Mouse (Mus musculus) hindbrain, embryonic 11.5 days (tissue): Measurements from ENCODE around the gene Eya2. TPM values are rescaled to one million over a fixed set of nuclear protein-coding genes. Genes with fewer than 3 reads are reported as not detected.

ENCODE experiments used
- ATAC-seq: fragments of 200-750 bp; cut with Nextera tagmentation; 2 replicates; pipeline ENCODE4 v1.8.0; 2017; ENCODE audit warnings: mild to moderate bottlenecking, moderate TSS enrichment, moderate library complexity; ENCODE audit not compliant: low FRiP score
- DNase-seq: peaks from one replicate; pipeline ENCODE4 v3.0.0-alpha.2; 2015; ENCODE audit warnings: low spot score
- H3K27ac ChIP-seq: fragments of 300-500 bp; sonication (generic); 2 replicates; pipeline ENCODE4 v1.5.1; 2014; ENCODE audit warnings: mild to moderate bottlenecking, low read depth, low read length
- H3K27me3 ChIP-seq: fragments of 300-500 bp; sonication (generic); 2 replicates; pipeline ENCODE4 v1.6.1; 2014; ENCODE audit warnings: mild to moderate bottlenecking, low read length, moderate library complexity, mixed read lengths; ENCODE audit not compliant: control insufficient read depth, insufficient read depth
- H3K36me3 ChIP-seq: fragments of 300-500 bp; sonication (generic); 2 replicates; pipeline ENCODE4 v1.6.1; 2014; ENCODE audit warnings: mild to moderate bottlenecking, low read length, moderate library complexity, mixed read lengths; ENCODE audit not compliant: control insufficient read depth, insufficient read depth
- H3K4me1 ChIP-seq: fragments of 300-500 bp; sonication (generic); replicated peaks from 2 replicates; pipeline ENCODE4 v1.6.1; 2014; ENCODE audit warnings: low read length, mixed read lengths; ENCODE audit not compliant: control insufficient read depth, insufficient read depth
- H3K4me2 ChIP-seq: fragments of 300-500 bp; sonication (generic); replicated peaks from 2 replicates; pipeline ENCODE4 v1.6.1; 2014; ENCODE audit warnings: mild to moderate bottlenecking, low read depth, low read length
- H3K4me3 ChIP-seq: fragments of 300-500 bp; sonication (generic); 2 replicates; pipeline ENCODE4 v1.5.1; 2014; ENCODE audit warnings: low read depth, low read length
- H3K9ac ChIP-seq: fragments of 300-500 bp; sonication (generic); 2 replicates; pipeline ENCODE4 v1.6.1; 2014; ENCODE audit warnings: low read depth, low read length
- H3K9me3 ChIP-seq: fragments of 300-500 bp; sonication (generic); 2 replicates; pipeline ENCODE4 v1.6.1; 2016; ENCODE audit warnings: low read length; ENCODE audit not compliant: control insufficient read depth
- WGBS: fragments of 180-500 bp; shearing (Covaris S2); extraction: QIAGEN DNeasy Blood & Tissue Kit; methylation state at CpG from one replicate; pipeline ENCODE4 v1.1.7; 2014; 5-methylcytosine and 5-hydroxymethylcytosine counted together
- polyA plus RNA-seq: library from polyadenylated mRNA; unstranded; fragments of >200 nt; fragmentation: Nextera tagmentation; extraction: Ambion mirVana; gene quantifications from 2 replicates; pipeline ENCODE4 v1.2.1, GENCODE M21; 2014

Eya2 gene
- polyA plus RNA-seq, 1 experiment from 2014 or later = 14.8 TPM

GRCm38 (mm10) chr2:165692944-165693660 is 98.3 kb downstream of the Eya2 start:
- Histone ChIP-seq H3K27me3 (no peaks in the 10 kb centered on the region), H3K27ac (no peak overlapping the region), H3K9ac (no peak overlapping the region), H3K4me2 (no peak overlapping the region), H3K36me3 (no peaks in the 10 kb centered on the region), H3K4me1 (no peaks in the 10 kb centered on the region), H3K9me3 (no peaks in the 10 kb centered on the region), H3K4me3 (no peak overlapping the region)
- DNase-seq (no peak), ATAC-seq (no peak)
- WGBS = 73% methylated on average over 4 of the region's 4 CpGs

- Histone ChIP-seq H3K4me3 (no peak overlapping the region), H3K9me3 (no peaks in the 10 kb centered on the region), H3K4me2 (no peak overlapping the region), H3K27me3 (no peaks in the 10 kb centered on the region), H3K4me1 (no peaks in the 10 kb centered on the region), H3K27ac (no peak overlapping the region), H3K36me3 (no peaks in the 10 kb centered on the region), H3K9ac (no peak overlapping the region)
- 94% methylated on average over 6 of the region's 6 CpGs for WGBS
- ATAC-seq (no peak), DNase-seq (no peak)
These were observed 99.9 kb downstream of the Eya2 start for GRCm38 (mm10) chr2:165694767-165695166.

- Histone ChIP-seq H3K27me3 (no peaks in the 10 kb centered on the region), H3K4me1 (peaks cover 4% of the 10 kb centered on the region; the same call in 1 of the 2 replicates), H3K36me3 (no peaks in the 10 kb centered on the region), H3K4me3 (no peak overlapping the region), H3K27ac (no peak overlapping the region), H3K9me3 (no peaks in the 10 kb centered on the region), H3K9ac (no peak overlapping the region), H3K4me2 (no peak overlapping the region; the same call in 1 of the 2 replicates)
- peak; percentile 74 for ATAC-seq
- DNase-seq = peak; percentile 57
- WGBS = 14% methylated on average over 19 of the region's 19 CpGs
These were observed 105.5 kb downstream of the Eya2 start for GRCm38 (mm10) chr2:165700252-165700908.

- no peak overlapping the region for H3K9ac ChIP-seq
- no peak overlapping the region for H3K4me2 ChIP-seq
- H3K4me3 ChIP-seq = no peak overlapping the region
- H3K9me3 ChIP-seq = no peaks in the 10 kb centered on the region
- no peaks in the 10 kb centered on the region for H3K36me3 ChIP-seq
- ATAC-seq = no peak
- no peaks in the 10 kb centered on the region for H3K27me3 ChIP-seq
- peaks cover 4% of the 10 kb centered on the region; the same call in 1 of the 2 replicates for H3K4me1 ChIP-seq
- no peak overlapping the region for H3K27ac ChIP-seq
- DNase-seq = no peak
- WGBS = 53% methylated on average over 9 of the region's 9 CpGs
These were observed 108.4 kb downstream of the Eya2 start for GRCm38 (mm10) chr2:165703033-165703805.

- no peaks in the 10 kb centered on the region for H3K9me3 ChIP-seq
- ATAC-seq = no peak
- no peak overlapping the region for H3K9ac ChIP-seq
- WGBS = 70% methylated on average over 9 of the region's 9 CpGs
- no peak overlapping the region for H3K27ac ChIP-seq
- H3K36me3 ChIP-seq = no peaks in the 10 kb centered on the region
- H3K4me3 ChIP-seq = no peak overlapping the region
- H3K4me1 ChIP-seq = 0 out of 2 replicates have a peak, but pooled peaks cover 2% of the 10 kb centered on the region
- no peak overlapping the region for H3K4me2 ChIP-seq
- no peaks in the 10 kb centered on the region for H3K27me3 ChIP-seq
- no peak for DNase-seq
These were observed 113.4 kb downstream of the Eya2 start for GRCm38 (mm10) chr2:165708266-165708665.

GRCm38 (mm10) chr2:165716688-165717087 is 121.9 kb downstream of the Eya2 start:
- 86% methylated on average over 6 of the region's 6 CpGs for WGBS
- no peaks in the 10 kb centered on the region for H3K4me1 ChIP-seq
- H3K27me3 ChIP-seq = no peaks in the 10 kb centered on the region
- no peak overlapping the region for H3K27ac ChIP-seq
- ATAC-seq = no peak
- no peak overlapping the region for H3K4me2 ChIP-seq
- H3K9me3 ChIP-seq = no peaks in the 10 kb centered on the region
- peak; percentile 29 for DNase-seq
- H3K4me3 ChIP-seq = no peak overlapping the region
- H3K9ac ChIP-seq = no peak overlapping the region
- H3K36me3 ChIP-seq = no peaks in the 10 kb centered on the region

GRCm38 (mm10) chr2:165717182-165718176 is 122.6 kb downstream of the Eya2 start:
- no peaks in the 10 kb centered on the region for H3K36me3 ChIP-seq
- H3K4me2 ChIP-seq = no peak overlapping the region
- H3K27me3 ChIP-seq = no peaks in the 10 kb centered on the region
- H3K9ac ChIP-seq = no peak overlapping the region
- WGBS = 66% methylated on average over 23 of the region's 23 CpGs
- ATAC-seq (no peak), DNase-seq (no peak)
- H3K27ac ChIP-seq = no peak overlapping the region
- H3K9me3 ChIP-seq = no peaks in the 10 kb centered on the region
- H3K4me1 ChIP-seq = no peaks in the 10 kb centered on the region
- H3K4me3 ChIP-seq = no peak overlapping the region

- Histone ChIP-seq H3K27ac (no peak overlapping the region), H3K27me3 (no peaks in the 10 kb centered on the region), H3K9me3 (no peaks in the 10 kb centered on the region), H3K4me3 (no peak overlapping the region), H3K9ac (no peak overlapping the region), H3K36me3 (no peaks in the 10 kb centered on the region), H3K4me2 (no peak overlapping the region), H3K4me1 (no peaks in the 10 kb centered on the region)
- ATAC-seq = no peak
- DNase-seq = no peak
- WGBS = 73% methylated on average over 8 of the region's 8 CpGs
These were observed 124.5 kb downstream of the Eya2 start for GRCm38 (mm10) chr2:165719382-165719781.
